Mouse (Mus musculus) small intestine, adult 2 months (tissue): Measurements from ENCODE around the gene Grin2b. TPM values are rescaled to one million over a fixed set of nuclear protein-coding genes. Genes with fewer than 3 reads are reported as not detected.

Experiments
- H3K27ac ChIP-seq: fragments of 200-500 bp; 2 replicates; pipeline ENCODE4 v1.5.1; 2012; ENCODE audit warnings: low read depth, low read length, control low read depth, inconsistent platforms; ENCODE audit not compliant: insufficient read depth
- H3K27me3 ChIP-seq: fragments of 200-500 bp; 2 replicates; pipeline ENCODE4 v1.6.1; 2012; ENCODE audit warnings: mild to moderate bottlenecking, moderate library complexity, low read length, inconsistent platforms; ENCODE audit not compliant: control insufficient read depth, insufficient read depth
- H3K36me3 ChIP-seq: fragments of 200-500 bp; 2 replicates; pipeline ENCODE4 v1.6.1; 2012; ENCODE audit warnings: mild to moderate bottlenecking, low read length, control low read depth, inconsistent platforms; ENCODE audit not compliant: control insufficient read depth, insufficient read depth
- H3K4me1 ChIP-seq: fragments of 200-500 bp; 2 replicates; pipeline ENCODE4 v1.6.1; 2012; ENCODE audit warnings: low read length, inconsistent platforms, mixed read lengths; ENCODE audit not compliant: control insufficient read depth, insufficient read depth, insufficient read length
- H3K4me3 ChIP-seq: fragments of 200-500 bp; 2 replicates; pipeline ENCODE4 v1.5.1; 2012; ENCODE audit warnings: low read depth, mild to moderate bottlenecking, control low read depth, inconsistent platforms, low read length, moderate library complexity
- CTCF ChIP-seq: fragments of 200-500 bp; IDR thresholded peaks from 2 replicates; pipeline ENCODE4 v1.5.1; 2012; ENCODE audit warnings: low read depth, mild to moderate bottlenecking, control low read depth, inconsistent platforms, low read length, moderate library complexity, mixed read lengths; ENCODE audit not compliant: insufficient replicate concordance, insufficient read length; ENCODE audit errors: extremely low read depth
- POLR2A ChIP-seq: fragments of 200-500 bp; IDR thresholded peaks from 2 replicates; pipeline ENCODE4 v1.6.1; 2012; ENCODE audit warnings: low read depth, mild to moderate bottlenecking, control low read depth, inconsistent platforms, low read length, moderate library complexity
- WGBS: fragments of 180-500 bp; shearing (Covaris S2); methylation state at CpG from one replicate; pipeline ENCODE4 v1.1.7; 2018; 5-methylcytosine and 5-hydroxymethylcytosine counted together
- polyA plus RNA-seq: library from polyadenylated mRNA; depleted of rRNA; stranded (reverse); fragments of >200 nt; gene quantifications from 2 replicates; pipeline ENCODE4 v1.2.3, GENCODE M21; 2012

Grin2b gene
- polyA plus RNA-seq, 1 experiment: not detected

DNA sequence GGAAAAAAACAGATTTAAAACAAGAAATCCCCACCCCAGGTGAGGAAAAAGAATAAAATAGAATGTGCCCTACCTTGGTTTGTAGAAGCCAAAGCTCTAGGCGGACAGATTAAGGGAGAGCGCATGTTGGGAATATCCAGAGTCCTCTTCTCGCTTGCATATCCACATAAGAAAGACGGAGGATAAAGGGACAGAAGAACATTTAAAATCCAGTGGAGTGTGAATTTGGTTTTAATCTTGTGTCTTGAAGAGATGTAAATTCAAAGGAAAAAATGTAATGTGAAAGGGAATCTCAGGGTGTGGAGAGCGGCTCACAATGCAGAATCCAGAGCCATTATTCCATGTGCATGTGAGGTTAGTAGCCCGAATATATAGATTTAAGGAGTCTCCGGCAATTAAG is 2.0 kb downstream of the Grin2b start:
- TF ChIP-seq POLR2A: no peak

DNA sequence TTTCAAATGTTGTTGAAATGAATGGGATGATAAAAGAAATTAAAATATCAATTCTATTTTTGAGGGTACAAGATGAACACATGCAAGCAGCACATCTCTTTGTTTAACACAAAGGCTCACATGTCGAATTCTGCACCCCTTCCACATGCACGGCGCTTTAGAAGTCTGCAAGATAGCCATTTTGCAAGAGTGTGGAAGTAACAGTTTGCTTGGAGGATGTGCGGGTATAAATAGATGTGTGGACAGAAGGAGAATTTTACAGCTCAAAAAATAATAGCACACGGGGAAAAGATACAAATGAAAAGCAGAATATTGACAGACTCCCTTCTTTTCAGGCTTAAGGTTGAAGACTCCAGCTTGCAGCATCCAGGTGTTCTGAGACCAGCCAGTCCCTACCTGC is 2.9 kb downstream of the Grin2b start:
- WGBS: 81% methylated on average over 5 of the region's 5 CpGs
- no peaks in the 10 kb centered on the region for H3K36me3 ChIP-seq

More for the DNA sequence above, 2.0 kb downstream of the Grin2b start:
- H3K36me3 ChIP-seq: no peaks in the 10 kb centered on the region
- H3K27ac ChIP-seq: no peak overlapping the region
- no peak overlapping the region for H3K4me3 ChIP-seq
- H3K27me3 ChIP-seq: no peaks in the 10 kb centered on the region; the same call in 1 of the 2 replicates
- H3K4me1 ChIP-seq: no peaks in the 10 kb centered on the region
- 40% methylated on average over 7 of the region's 7 CpGs for WGBS

DNA sequence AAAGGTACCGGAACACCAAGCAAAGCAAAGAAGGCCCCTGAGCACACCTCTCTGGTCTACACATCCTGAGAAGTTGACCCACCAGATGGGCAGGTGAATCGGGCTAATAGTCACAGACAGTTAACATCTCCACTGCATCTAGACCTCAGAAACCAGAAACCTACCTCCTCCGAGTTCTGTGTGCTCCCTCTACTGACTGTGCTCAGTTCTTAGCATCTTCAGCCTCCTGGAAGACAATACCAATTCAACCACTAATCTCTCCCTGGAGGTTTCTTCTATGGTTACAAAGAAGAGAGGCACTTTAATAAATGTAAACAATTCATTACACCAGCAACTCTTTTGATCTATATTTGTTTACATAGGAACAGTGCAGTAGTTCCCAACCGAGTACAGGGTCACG is 6.0 kb downstream of the Grin2b start:
- 61% methylated on average over 5 of the region's 5 CpGs for WGBS
- H3K4me3 ChIP-seq: no peak overlapping the region
- no peaks in the 10 kb centered on the region for H3K4me1 ChIP-seq
- H3K27ac ChIP-seq: no peak overlapping the region
- H3K36me3 ChIP-seq: no peaks in the 10 kb centered on the region
- TF ChIP-seq POLR2A (no peak), CTCF (no peak)
- H3K27me3 ChIP-seq: no peaks in the 10 kb centered on the region

More for the DNA sequence above, 2.9 kb downstream of the Grin2b start:
- no peak for TF ChIP-seq CTCF
- TF ChIP-seq POLR2A: no peak
- Histone ChIP-seq H3K4me1 (no peaks in the 10 kb centered on the region), H3K27me3 (no peaks in the 10 kb centered on the region; the same call in 1 of the 2 replicates), H3K27ac (no peak overlapping the region), H3K4me3 (no peak overlapping the region)

DNA sequence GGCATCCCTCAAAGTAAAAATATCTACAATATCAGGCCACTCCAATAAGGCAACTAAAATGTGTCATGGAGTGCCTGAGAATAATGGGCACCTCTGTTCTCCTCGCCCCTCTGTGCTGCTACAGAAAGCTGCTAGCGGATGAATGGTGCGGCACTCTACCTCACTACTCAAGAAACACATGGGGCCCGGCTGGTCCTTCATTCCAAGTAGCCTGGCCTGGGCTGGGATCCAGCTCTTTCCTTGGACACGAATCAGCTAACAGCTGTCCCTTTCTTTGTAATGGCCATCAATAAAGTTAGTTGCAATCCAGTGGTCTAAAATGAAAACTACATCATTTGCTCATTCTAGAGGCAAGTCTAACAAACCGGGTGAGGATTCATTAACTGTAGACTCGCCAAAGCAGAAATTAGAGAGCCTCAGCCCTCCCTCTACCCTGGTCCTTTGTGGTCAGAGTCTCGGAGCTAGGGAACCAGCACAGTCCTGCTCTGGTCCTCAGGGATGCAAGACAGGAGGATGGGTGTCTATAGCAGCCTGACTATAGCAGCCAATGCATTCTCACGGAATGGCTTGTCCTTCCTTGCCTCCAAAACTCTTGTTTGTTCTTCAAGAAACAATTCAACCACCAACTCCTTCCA is 7.8 kb downstream of the Grin2b start:
- WGBS: 67% methylated on average over 9 of the region's 9 CpGs
- no peak overlapping the region for H3K27ac ChIP-seq
- TF ChIP-seq POLR2A (no peak), CTCF (no peak)
- H3K4me3 ChIP-seq: no peak overlapping the region
- H3K4me1 ChIP-seq: no peaks in the 10 kb centered on the region
- H3K27me3 ChIP-seq: no peaks in the 10 kb centered on the region
- no peaks in the 10 kb centered on the region for H3K36me3 ChIP-seq

DNA sequence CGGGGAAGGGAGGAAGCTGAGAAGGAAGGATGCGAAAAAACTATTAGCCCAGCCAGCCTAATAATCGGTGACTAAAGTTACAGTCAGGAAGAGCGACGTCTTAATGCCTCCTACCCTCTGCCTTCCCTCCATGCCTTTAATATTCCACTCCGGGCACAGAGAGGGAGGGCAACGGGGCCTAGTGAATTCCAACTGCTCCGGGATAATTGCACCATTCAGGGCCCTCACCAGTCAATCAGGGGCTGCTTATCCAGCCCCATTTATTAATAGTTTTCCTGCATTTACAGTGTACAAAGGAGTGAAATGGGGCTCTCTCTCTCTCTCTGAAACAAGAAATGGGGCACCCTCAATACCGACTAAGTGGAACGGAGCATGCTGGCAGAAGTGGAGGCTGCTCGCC is 11.2 kb downstream of the Grin2b start:
- 83% methylated on average over 11 of the region's 11 CpGs for WGBS
- Histone ChIP-seq H3K4me3 (no peak overlapping the region), H3K27me3 (no peaks in the 10 kb centered on the region), H3K27ac (no peak overlapping the region), H3K4me1 (no peaks in the 10 kb centered on the region), H3K36me3 (no peaks in the 10 kb centered on the region)
- TF ChIP-seq POLR2A: no peak
- TF ChIP-seq CTCF: no peak

DNA sequence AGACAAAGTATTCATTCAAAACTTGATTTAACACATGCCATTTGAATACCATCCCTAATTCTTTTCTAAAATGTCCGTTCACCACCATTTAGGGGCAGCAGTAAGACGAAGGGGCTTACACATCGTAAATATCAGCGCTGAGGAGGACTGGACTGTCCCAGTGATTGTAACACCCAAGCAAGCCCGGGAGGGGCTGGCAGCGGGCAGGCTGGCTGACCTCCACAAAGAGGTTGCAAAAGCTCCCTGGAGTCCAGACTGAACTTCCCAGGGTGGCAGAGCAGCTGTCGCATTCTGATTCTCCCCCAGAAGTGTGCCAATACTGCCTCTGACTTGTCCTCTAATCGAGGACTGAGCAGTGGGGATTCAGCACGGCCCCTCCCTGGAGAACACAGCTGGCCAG is 19.9 kb downstream of the Grin2b start:
- Histone ChIP-seq H3K4me1 (no peaks in the 10 kb centered on the region), H3K36me3 (no peaks in the 10 kb centered on the region), H3K4me3 (no peak overlapping the region), H3K27ac (no peak overlapping the region), H3K27me3 (no peaks in the 10 kb centered on the region)
- TF ChIP-seq POLR2A: no peak
- no peak for TF ChIP-seq CTCF
- 63% methylated on average over 9 of the region's 9 CpGs for WGBS

DNA sequence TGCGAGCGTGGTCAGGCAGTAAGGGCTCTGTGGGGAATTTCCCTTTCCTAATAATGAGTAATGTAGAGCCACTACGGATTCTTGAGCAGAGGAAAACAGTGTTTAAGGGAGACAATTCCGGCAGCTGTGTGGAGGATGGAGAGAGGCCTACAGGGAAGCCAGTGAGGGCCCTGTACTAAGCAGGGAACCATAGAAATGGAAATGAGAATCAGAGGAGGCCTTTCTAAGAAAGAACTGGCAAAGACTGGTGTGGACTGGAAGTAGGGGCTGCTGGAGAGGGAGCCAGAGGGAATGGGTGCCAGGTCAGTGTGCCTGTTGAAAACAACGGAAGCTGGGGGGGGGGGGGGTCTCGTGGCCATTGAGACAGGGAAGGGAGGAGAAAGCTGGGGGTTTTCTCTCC is 23.2 kb downstream of the Grin2b start:
- H3K27ac ChIP-seq: no peak overlapping the region
- H3K36me3 ChIP-seq: no peaks in the 10 kb centered on the region
- TF ChIP-seq CTCF (no peak), POLR2A (no peak)
- 54% methylated on average over 6 of the region's 6 CpGs for WGBS
- no peaks in the 10 kb centered on the region for H3K4me1 ChIP-seq
- no peaks in the 10 kb centered on the region for H3K27me3 ChIP-seq
- no peak overlapping the region for H3K4me3 ChIP-seq
